Mouse (Mus musculus) CD4-positive, CD25-positive, alpha-beta regulatory T cell, adult 9 weeks (primary cell): ENCODE measurements around the gene Rnf214. TPM values are rescaled to one million over a fixed set of nuclear protein-coding genes. Genes with fewer than 3 reads are reported as not detected.

Experiments used
- polyA plus RNA-seq: library from polyadenylated mRNA; unstranded; fragments of 100-300 nt; shearing (Covaris generic); gene quantifications from one replicate; pipeline ENCODE4 v1.2.1, GENCODE M21; 2017

The Rnf214 gene
- polyA plus RNA-seq = 44.9 TPM

DNA sequence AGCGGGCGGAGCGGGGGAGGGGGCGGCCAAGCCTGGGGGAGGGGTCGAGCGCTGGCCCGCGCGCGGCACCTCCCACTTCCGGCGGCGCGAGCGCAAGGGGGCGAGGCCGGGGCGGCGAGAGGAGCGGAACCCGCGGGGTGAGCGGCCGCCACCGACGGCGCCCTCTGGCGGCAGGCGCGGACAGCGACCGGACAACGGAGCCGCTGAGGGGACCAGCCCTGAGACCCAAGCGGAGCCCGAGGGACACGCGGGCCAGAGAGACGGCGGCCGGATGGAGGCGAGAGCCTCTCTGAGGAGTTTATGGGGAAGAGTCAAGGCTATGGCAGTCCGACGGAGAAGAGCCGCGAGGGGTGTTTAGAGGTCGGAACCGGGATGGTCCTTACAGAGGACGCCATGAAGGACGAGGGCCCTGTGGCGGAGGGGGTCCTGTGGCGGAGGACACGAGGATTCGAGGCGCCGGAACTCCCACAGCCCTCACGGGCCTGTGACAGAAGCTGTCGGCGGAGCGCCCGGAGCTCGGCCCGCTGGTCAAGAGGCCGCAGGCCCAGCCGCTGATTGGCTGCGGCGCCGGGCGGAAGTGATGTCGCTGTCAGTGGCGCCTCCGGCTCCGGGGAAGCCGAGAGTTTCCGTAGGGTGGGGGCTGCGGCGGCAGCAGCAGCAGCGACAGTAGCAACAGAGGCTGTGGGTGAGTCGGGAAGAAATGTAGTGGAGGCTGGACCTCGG lies at the start of gene Rnf214, which contains the start of gene Pcsk7:
Gene Rnf214 (minus strand): TSS at position 557 of the 723 bp plus-strand sequence.
Gene Pcsk7 (plus strand): TSS at position 143 of the 723 bp plus-strand sequence.

DNA sequence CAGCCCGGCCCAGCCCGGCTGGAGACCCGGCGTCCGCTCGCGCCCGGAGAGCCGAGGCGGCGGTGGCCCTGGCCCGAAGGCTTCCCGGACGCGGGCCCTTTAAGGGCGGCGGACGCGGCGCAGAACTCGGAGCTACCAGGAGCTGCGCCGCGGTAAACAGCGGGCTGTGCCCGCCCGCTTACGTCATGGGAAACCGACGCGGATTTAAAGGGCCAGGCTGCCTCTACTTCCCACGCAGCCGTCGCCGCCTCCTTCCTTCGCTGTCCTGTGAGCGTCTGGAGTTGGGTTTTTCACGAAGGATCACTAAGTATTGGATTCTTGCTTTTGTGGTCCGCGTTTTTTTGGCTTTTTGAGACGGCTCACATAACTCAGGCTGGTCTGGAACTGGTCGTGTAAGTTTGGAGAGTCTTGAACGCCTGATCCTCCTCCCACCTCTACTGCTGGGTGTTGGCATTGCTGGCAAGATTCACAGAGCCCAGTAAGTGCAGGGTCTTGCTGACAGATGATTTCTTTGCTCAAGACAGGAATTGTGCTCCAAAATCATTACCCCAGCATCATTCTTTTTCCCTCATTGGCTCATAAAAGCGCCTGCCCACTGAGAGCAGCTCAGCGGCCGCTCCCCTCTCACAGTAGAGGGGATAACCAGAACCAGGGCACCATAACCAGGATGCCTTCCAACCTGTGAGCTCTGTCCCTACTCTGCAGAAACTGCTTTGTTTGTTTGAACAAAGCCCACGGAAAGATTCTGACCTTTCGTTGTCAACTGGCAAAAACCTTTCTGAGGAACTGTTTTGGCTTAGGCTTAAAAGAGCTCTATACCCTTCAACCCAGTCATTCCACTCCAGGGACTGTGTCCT lies 48.6 kb upstream of the Rnf214 start, which contains the start of gene Sidt2:
Gene Sidt2 (minus strand): TSS at position 152 of the 857 bp plus-strand sequence.

DNA sequence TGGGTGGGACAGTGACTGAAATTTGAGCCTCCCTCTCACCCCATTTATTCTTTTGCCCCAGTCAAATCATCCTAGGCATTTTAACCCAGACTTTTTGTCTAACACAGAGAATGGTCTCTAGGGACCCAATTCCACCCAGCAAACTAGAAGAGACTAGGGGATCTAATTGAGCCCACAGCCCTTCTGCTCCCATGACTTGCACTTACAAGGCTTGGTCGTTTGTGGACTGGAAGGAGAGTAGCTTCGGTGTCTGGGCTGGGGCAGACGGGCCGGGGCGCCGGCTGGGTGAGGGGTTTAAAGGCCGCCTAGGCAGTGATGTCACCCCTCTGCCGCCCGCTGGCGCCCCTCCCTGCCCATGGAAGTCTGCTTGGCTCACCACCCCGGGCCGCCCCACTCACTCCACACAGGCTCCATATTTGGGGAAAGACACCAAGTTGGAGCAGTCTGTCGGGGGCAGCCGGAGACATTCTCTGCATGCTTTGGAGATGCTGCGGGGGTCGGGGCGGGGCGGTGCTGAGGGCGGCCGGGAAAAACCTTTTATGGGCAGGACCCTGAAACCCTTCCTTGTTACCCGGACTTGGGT lies 29.0 kb upstream of the Rnf214 start, which contains the start of gene Tagln:
Gene Tagln (minus strand): TSS at position 431 of the 583 bp plus-strand sequence.

DNA sequence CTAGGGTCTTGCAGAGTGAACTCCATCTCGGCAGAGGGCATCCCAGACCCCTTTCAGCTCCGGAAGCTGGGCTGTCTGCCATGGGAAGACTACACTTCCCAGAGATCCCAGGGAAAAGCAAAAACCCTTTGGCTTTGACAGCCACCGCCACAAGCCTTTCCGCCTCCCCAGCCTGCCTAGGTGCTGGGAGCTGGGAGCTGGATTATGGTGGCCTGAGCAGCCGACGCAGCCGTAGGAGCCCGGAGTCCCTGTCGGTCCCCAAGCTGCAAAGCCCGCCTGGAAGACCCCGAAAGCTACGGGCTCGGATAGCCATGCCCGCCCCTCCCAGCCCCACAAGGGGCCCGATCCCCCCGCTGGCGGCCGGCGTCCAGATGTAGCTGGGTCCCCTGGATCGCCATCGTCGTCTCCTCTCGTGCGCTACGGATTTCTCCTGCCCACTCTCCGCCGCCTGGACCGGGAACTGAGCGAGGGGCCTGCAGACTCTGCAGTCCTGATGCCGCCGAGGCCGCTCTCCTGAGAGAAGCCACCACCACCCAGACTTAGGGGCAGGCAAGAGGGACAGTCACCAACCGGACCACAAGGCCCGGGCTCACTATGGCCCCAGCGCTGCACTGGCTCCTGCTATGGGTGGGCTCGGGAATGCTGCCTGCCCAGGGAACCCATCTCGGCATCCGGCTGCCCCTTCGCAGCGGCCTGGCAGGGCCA lies 68.1 kb downstream of the Rnf214 start, which contains the start of gene Bace1:
Gene Bace1 (plus strand): TSS at position 147 of the 705 bp plus-strand sequence.

DNA sequence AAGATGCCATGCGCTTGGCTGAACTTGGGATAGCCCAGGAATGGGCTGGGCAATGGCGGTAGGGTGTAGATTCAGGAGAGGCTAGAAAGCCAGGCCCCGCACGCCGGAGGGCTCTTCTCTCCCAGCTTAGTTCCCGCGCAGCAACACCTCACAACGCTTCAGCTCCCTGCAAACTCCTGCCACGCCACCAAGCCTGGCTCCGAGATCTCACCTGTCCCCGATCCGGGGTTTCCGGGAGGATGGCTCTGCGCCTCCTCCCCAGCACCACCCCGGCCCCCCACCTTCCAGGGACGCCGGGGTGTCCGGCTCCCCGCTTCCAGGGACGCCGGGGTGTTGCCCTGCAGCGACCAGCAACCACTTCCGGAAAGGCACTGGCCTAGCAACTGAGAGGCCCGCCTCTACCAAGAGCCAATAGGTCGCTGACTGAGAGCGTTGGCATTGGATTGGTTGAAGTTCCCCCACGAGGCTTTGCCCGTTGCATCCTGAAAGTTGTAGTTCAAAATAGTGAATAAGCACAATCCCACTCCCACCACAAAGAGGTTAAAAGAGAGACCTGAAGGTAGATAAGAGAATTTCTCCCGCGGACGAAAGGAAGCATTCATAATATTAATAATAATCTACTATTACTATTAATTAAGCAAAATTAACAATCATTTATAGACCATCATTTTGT lies 78.3 kb downstream of the Rnf214 start, which contains the start of gene Cep164:
Gene Cep164 (minus strand): TSS at position 401 of the 673 bp plus-strand sequence.

Other genes with a start within 250 kb of the Rnf214 start
- 25.5 TPM for gene Cep164, start 78.2 kb downstream of the Rnf214 start, polyA plus RNA-seq
- gene Bace1, start 68.3 kb downstream of the Rnf214 start, polyA plus RNA-seq = 6.0 TPM
- 51.4 TPM for gene Pcsk7, start 414 bp downstream of the Rnf214 start, polyA plus RNA-seq
- gene Tagln, start 29.1 kb upstream of the Rnf214 start, polyA plus RNA-seq = 2.5 TPM
- 43.7 TPM for gene Sidt2, start 48.3 kb upstream of the Rnf214 start, polyA plus RNA-seq
- 47.6 TPM for gene Pafah1b2, start 105.8 kb upstream of the Rnf214 start, polyA plus RNA-seq
- 4.5 TPM for gene Sik3, start 105.9 kb upstream of the Rnf214 start, polyA plus RNA-seq